Mouse (Mus musculus) forebrain, embryonic 12.5 days (tissue): Measurements from ENCODE around the gene Il27. TPM values are rescaled to one million over a fixed set of nuclear protein-coding genes. Genes with fewer than 3 reads are reported as not detected.

Source experiments
- ATAC-seq: fragments of 200-750 bp; cut with Nextera tagmentation; 2 replicates; pipeline ENCODE4 v1.8.0; 2017; ENCODE audit warnings: moderate TSS enrichment; ENCODE audit not compliant: low FRiP score
- H3K27ac ChIP-seq: fragments of 300-500 bp; sonication (generic); 2 replicates; pipeline ENCODE4 v1.5.1; 2016; ENCODE audit warnings: mild to moderate bottlenecking
- H3K27me3 ChIP-seq: fragments of 300-500 bp; sonication (generic); 2 replicates; pipeline ENCODE4 v1.6.1; 2016; ENCODE audit warnings: mild to moderate bottlenecking
- H3K36me3 ChIP-seq: fragments of 300-500 bp; sonication (generic); replicated peaks from 2 replicates; pipeline ENCODE4 v1.6.1; 2016; ENCODE audit warnings: mild to moderate bottlenecking
- H3K4me1 ChIP-seq: fragments of 300-500 bp; sonication (generic); 2 replicates; pipeline ENCODE4 v1.6.1; 2016
- H3K4me2 ChIP-seq: fragments of 300-500 bp; sonication (generic); 2 replicates; pipeline ENCODE4 v1.6.1; 2016; ENCODE audit warnings: mild to moderate bottlenecking, moderate library complexity
- H3K4me3 ChIP-seq: fragments of 300-500 bp; sonication (generic); replicated peaks from 2 replicates; pipeline ENCODE4 v1.5.1; 2016; ENCODE audit warnings: mild to moderate bottlenecking
- H3K9ac ChIP-seq: fragments of 300-500 bp; sonication (generic); 2 replicates; pipeline ENCODE4 v1.6.1; 2016; ENCODE audit warnings: mild to moderate bottlenecking
- H3K9me3 ChIP-seq: fragments of 300-500 bp; sonication (generic); 2 replicates; pipeline ENCODE4 v1.6.1; 2016
- WGBS: fragments of 180-500 bp; shearing (Covaris S2); methylation state at CpG from one replicate; pipeline ENCODE4 v1.1.7; 2016; 5-methylcytosine and 5-hydroxymethylcytosine counted together
- polyA plus RNA-seq: library from polyadenylated mRNA; unstranded; fragments of >200 nt; fragmentation: Nextera tagmentation; extraction: Ambion mirVana; gene quantifications from 2 replicates; pipeline ENCODE4 v1.2.1, GENCODE M21; 2016

Il27 gene
- polyA plus RNA-seq, 1 experiment from 2014 or later = not detected

DNA sequence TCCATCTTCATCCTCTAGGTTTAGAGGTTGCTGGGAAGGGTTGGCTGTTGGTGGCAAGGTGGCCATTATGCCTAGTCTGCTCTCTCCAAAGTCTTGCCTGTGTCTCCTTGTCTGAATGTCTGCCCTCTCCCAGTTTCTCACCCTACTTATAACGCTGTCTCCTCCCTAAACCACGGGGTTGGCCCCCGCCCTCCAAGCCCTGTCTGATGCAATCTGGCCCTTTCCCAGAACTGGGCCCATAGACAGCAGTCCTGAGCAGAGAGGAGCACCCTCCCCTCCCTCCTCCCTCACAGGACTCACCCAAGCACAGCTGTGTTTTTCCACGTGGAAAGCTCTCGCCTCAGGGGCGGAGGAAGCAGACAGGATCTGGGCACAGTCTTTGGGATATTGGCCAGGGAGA lies 30.6 kb upstream of the Il27 start:
- Histone ChIP-seq H3K36me3 (no peaks in the 10 kb centered on the region), H3K4me1 (peaks cover 5% of the 10 kb centered on the region; the same call in 1 of the 2 replicates), H3K4me2 (no peak overlapping the region), H3K27me3 (no peaks in the 10 kb centered on the region), H3K9ac (no peak overlapping the region), H3K4me3 (no peak overlapping the region), H3K27ac (no peak overlapping the region), H3K9me3 (no peaks in the 10 kb centered on the region)
- WGBS = 69% methylated on average over 6 of the region's 6 CpGs
- ATAC-seq = no peak

DNA sequence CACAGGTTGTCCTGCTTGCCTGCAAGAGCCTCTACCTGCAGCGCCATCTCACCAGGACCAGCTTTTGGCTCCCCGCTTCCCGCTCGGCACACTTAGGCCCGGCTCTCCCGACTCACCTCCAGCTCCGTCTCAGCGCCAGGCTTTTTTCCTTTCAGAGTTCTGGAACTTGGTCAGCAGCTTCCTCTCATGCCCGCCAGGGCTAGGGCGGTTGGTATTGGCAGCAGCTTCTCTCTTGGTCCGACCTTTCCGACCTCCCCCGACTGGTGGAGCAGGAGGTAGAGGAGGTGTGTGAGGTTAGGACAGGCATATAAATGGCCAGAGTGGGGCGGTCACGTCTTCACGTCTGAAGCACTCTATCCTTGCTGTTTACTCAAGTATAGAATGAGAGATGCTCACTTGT lies 30.0 kb upstream of the Il27 start:
- H3K27ac ChIP-seq = no peak overlapping the region
- no peak overlapping the region for H3K4me3 ChIP-seq
- H3K9ac ChIP-seq = no peak overlapping the region
- H3K27me3 ChIP-seq = no peaks in the 10 kb centered on the region
- 75% methylated on average over 16 of the region's 16 CpGs for WGBS
- H3K9me3 ChIP-seq = no peaks in the 10 kb centered on the region
- no peak overlapping the region for H3K4me2 ChIP-seq
- ATAC-seq = no peak
- H3K36me3 ChIP-seq = no peaks in the 10 kb centered on the region
- H3K4me1 ChIP-seq = peaks cover 5% of the 10 kb centered on the region; the same call in 1 of the 2 replicates

DNA sequence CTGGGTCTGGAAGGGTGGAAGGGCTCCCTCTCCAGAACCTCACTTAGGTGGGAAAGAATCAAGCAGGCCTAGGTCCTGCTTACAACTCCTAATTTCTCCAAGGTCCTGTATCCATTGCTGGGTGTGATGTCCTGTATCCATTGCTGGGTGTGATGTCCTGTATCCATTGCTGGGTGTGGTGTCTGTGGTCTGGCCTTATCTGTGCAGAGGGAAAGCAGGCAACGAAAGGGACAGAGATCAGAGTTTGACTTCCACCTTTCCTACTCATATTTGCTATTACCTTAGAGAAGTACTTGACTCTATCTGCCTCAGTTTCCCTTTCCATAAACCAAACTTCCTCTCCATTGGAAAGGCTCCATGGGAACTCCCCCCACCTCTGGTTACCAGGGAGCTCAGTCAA lies 28.6 kb upstream of the Il27 start:
- H3K9ac ChIP-seq = no peak overlapping the region
- 90% methylated on average over 1 of the region's 1 CpGs for WGBS
- no peaks in the 10 kb centered on the region for H3K36me3 ChIP-seq
- no peaks in the 10 kb centered on the region for H3K9me3 ChIP-seq
- no peak for ATAC-seq
- H3K4me1 ChIP-seq = peaks cover 5% of the 10 kb centered on the region; the same call in 1 of the 2 replicates
- H3K27me3 ChIP-seq = no peaks in the 10 kb centered on the region
- H3K27ac ChIP-seq = no peak overlapping the region
- H3K4me3 ChIP-seq = no peak overlapping the region
- no peak overlapping the region for H3K4me2 ChIP-seq

DNA sequence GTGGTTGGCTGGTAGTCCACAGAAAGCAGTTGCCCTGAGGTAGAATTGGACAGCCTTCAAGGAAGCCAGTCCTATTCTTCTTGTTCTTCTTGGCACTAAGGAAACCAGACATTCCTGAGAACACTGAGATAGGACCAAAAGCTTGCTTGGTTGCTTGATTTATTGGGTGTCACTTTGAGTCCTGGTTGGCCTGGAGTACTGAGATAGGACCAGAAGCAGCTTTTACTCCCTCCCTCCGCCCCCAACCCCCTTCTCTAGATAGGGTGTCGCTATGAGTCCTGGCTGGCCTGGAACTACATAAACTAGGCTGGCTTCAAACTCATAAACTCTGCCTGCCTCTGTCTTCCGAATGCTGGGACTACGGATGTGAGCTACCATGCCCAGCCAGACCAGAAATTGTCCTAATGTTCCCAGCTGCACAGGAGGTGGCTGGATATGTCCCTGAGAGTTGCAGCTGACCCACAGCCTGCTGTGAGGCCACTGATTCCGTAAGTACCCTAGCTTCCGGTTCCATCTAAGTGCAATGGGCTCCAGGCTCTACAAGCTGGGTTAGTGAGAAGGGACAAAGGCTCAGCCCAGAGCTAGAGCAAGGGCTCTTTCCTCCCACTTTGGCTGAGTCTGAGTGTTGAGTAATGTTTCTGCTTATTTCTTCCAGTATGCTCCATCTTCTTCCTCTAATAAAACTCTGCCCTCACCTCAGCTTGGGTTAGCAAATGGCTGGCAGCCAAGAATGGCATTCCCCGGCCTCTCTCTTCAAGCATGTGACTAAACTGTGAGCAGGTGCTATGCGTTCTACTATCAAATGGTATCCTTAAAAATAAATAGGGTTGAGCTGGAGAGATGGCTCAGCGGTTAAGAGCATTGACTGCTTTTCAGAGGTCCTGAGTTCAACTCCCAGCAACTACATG lies 27.0 kb upstream of the Il27 start:
- no peak for ATAC-seq
- WGBS = 88% methylated on average over 9 of the region's 9 CpGs
- Histone ChIP-seq H3K27me3 (no peaks in the 10 kb centered on the region; the same call in 1 of the 2 replicates), H3K9ac (no peak overlapping the region), H3K4me2 (no peak overlapping the region), H3K36me3 (no peaks in the 10 kb centered on the region), H3K9me3 (no peaks in the 10 kb centered on the region), H3K27ac (no peak overlapping the region), H3K4me1 (peaks cover 5% of the 10 kb centered on the region; the same call in 1 of the 2 replicates), H3K4me3 (no peak overlapping the region)

DNA sequence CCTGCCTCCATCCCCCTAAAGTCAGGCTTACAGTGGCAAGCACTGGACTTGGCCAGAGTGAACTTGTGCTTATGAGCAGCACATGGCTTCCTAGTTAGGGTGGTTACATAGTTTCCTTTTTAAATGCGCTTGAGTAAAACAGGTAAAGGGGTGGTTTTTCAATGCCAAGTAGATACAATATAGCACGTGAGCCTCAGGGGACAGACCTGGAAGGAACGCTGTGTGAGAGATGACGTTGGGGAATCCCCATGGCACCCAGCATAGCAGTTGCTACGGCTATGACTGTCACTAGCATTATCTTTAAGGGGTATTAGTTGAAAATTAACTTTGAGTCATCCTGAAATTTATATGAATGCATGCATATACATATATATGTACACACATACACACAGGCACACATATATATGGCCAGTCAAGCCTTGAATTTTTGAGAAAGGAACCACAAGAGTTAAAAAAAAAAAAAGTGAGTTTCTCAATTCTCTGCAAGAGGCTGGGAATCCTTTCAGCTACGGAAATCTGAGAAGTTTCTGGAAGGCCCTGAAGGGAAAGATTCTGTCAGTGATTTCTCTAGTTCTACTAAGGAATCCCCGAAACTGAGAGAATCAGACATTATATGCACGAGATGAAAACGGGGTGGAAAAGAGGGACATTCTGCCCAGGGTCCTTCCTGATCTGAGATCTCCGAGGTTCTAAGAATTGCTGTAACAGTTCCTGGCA lies 25.0 kb upstream of the Il27 start:
- 80% methylated on average over 10 of the region's 10 CpGs for WGBS
- H3K27me3 ChIP-seq = no peaks in the 10 kb centered on the region; the same call in 1 of the 2 replicates
- H3K36me3 ChIP-seq = no peaks in the 10 kb centered on the region
- H3K4me2 ChIP-seq = no peak overlapping the region
- peaks cover 5% of the 10 kb centered on the region; the same call in 1 of the 2 replicates for H3K4me1 ChIP-seq
- H3K4me3 ChIP-seq = no peak overlapping the region
- H3K27ac ChIP-seq = no peak overlapping the region
- no peaks in the 10 kb centered on the region for H3K9me3 ChIP-seq
- no peak overlapping the region for H3K9ac ChIP-seq
- no peak for ATAC-seq

DNA sequence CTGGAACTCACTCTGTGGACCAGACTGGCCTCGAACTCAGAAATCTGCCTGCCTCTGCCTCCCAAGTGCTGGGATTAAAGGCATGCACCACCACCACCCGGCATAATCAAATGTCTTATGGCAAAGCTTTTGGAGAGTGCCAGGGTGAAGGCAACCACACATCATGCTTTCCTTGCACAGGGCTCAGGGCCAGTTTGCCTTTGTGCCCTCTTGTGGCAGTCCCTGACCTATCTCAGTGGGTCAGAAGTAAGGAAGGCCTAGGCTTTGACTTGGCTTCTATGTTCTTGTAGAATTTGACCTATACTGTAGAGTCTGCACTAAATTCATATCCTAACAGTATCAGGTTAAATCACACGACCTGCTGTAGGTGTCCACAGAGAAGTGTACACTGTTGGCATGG lies 22.0 kb upstream of the Il27 start:
- no peak for ATAC-seq
- Histone ChIP-seq H3K36me3 (no peaks in the 10 kb centered on the region), H3K9ac (no peak overlapping the region), H3K27me3 (no peaks in the 10 kb centered on the region; the same call in 1 of the 2 replicates), H3K4me2 (no peak overlapping the region), H3K4me3 (no peak overlapping the region), H3K4me1 (no peaks in the 10 kb centered on the region), H3K27ac (no peak overlapping the region), H3K9me3 (no peaks in the 10 kb centered on the region)
- 78% methylated on average over 3 of the region's 3 CpGs for WGBS

DNA sequence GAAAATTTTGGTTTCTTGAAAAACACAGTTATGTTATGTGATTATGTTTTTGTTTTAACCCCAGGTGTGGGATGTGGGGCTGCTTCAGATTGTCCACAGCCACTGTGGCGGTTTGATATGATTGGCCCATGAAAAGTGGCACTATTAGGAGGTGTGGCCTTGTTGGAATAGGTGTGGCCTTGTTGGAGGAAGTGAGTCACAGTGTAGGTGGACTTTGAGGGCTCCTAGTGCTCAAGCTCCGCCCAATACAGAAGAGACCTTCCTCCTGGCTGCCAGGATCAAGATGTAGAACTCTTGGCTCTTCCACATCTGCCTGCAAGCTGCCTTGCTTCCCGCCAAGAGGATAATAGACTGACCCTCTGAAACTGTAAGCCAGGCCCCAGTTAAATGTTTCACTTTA lies 18.0 kb upstream of the Il27 start:
- H3K27me3 ChIP-seq = no peaks in the 10 kb centered on the region; the same call in 1 of the 2 replicates

DNA sequence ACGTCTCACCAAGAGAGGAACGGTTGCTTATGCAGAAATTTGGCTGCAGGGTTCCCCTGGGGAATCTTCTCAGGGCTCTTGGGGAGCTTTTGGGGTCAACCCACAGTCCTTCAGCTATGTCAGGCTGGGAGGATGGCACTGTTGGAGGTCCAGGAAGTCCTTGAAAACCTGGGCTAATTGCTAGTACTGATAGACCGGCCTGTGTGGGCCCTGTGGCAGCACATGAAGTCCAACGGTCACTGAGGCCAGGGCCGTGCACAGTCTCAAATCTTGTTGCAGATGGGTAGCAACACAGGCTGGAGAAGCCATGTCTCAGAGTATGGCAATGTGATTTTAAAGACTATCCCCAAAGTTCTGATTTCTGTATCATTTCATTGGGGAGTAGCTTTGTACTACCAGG lies 13.1 kb upstream of the Il27 start:
- H3K9ac ChIP-seq = no peak overlapping the region
- no peak overlapping the region for H3K4me2 ChIP-seq
- H3K27ac ChIP-seq = no peak overlapping the region
- no peaks in the 10 kb centered on the region for H3K36me3 ChIP-seq
- no peaks in the 10 kb centered on the region for H3K9me3 ChIP-seq
- no peaks in the 10 kb centered on the region for H3K27me3 ChIP-seq
- no peak overlapping the region for H3K4me3 ChIP-seq
- 82% methylated on average over 5 of the region's 5 CpGs for WGBS
- no peaks in the 10 kb centered on the region for H3K4me1 ChIP-seq
- no peak for ATAC-seq

More for the DNA sequence above, 18.0 kb upstream of the Il27 start:
- ATAC-seq = no peak
- Histone ChIP-seq H3K9me3 (no peaks in the 10 kb centered on the region), H3K4me1 (no peaks in the 10 kb centered on the region), H3K27ac (no peak overlapping the region), H3K9ac (no peak overlapping the region), H3K4me2 (no peak overlapping the region), H3K4me3 (no peak overlapping the region), H3K36me3 (no peaks in the 10 kb centered on the region)
- WGBS = 84% methylated on average over 3 of the region's 3 CpGs

DNA sequence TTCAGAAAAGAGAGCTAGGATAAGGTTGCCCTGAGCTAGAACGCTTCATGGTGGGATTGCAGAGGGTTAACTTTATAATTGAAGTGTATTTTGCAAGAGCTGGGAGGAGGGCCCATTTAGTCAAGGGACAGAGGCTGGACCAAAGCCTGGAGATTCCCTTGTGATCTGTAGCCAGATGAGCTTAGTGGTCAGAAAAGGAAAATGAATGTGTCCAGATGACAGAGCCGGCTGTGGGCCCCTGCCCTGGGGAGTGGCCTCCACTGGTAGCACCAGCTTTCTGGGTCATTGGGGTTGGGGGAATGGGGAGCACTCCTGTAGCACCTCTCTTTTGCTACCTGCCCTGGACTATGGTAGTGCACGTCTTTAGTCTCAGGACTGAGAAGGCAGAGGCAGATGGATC lies 12.3 kb upstream of the Il27 start:
- no peak overlapping the region for H3K4me3 ChIP-seq
- H3K36me3 ChIP-seq = no peaks in the 10 kb centered on the region
- no peak overlapping the region for H3K27ac ChIP-seq
- H3K9me3 ChIP-seq = no peaks in the 10 kb centered on the region
- no peaks in the 10 kb centered on the region for H3K4me1 ChIP-seq
- ATAC-seq = no peak
- H3K27me3 ChIP-seq = no peaks in the 10 kb centered on the region
- no peak overlapping the region for H3K9ac ChIP-seq
- H3K4me2 ChIP-seq = no peak overlapping the region
- WGBS = 78% methylated on average over 3 of the region's 3 CpGs

DNA sequence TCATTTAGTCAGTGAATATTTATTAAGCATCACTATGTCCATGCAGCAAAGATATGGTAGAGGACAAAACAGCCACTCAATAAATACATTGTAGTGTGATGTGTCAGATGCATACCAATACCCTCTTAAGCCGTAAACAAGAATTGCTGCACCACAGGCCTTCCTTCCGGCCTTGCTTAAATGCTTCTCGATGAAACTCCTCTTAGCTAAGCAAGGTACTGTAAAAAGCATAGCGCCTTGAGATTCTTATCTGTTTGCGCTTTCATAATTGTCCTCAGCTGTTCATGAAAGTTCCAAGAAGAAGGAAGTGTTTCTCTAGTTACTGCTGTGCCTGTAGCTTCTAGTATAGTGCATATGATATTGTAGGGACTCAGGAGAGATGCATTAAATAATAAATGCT lies 11.9 kb upstream of the Il27 start:
- H3K36me3 ChIP-seq = no peaks in the 10 kb centered on the region
- no peak overlapping the region for H3K4me2 ChIP-seq
- no peaks in the 10 kb centered on the region for H3K27me3 ChIP-seq
- no peak overlapping the region for H3K4me3 ChIP-seq
- 84% methylated on average over 5 of the region's 5 CpGs for WGBS
- no peak overlapping the region for H3K9ac ChIP-seq
- no peaks in the 10 kb centered on the region for H3K4me1 ChIP-seq
- no peak overlapping the region for H3K27ac ChIP-seq
- no peaks in the 10 kb centered on the region for H3K9me3 ChIP-seq
- no peak for ATAC-seq

DNA sequence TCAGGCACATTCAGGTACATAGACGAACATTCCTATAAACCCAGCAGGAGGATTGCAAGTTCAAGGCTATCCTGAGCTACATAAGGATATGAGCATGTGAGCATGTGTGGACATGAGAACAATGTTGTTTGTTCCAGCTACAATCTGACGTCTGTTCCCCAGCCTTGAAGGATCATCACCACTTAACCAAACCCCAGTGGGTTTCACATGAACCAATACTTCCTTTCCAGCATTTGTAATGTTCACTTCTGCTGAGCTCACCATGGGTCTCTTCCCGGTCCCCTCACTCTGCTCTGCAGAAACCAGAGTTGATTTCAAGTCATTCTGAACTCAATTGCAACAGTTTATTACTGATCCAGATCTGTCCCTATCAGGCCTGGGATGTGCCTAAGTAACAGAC lies 7.9 kb upstream of the Il27 start:
- Histone ChIP-seq H3K4me1 (no peaks in the 10 kb centered on the region), H3K36me3 (no peaks in the 10 kb centered on the region), H3K27me3 (no peaks in the 10 kb centered on the region), H3K9ac (no peak overlapping the region), H3K27ac (no peak overlapping the region), H3K9me3 (no peaks in the 10 kb centered on the region), H3K4me2 (no peak overlapping the region), H3K4me3 (no peak overlapping the region)
- 91% methylated on average over 3 of the region's 3 CpGs for WGBS
- no peak for ATAC-seq

DNA sequence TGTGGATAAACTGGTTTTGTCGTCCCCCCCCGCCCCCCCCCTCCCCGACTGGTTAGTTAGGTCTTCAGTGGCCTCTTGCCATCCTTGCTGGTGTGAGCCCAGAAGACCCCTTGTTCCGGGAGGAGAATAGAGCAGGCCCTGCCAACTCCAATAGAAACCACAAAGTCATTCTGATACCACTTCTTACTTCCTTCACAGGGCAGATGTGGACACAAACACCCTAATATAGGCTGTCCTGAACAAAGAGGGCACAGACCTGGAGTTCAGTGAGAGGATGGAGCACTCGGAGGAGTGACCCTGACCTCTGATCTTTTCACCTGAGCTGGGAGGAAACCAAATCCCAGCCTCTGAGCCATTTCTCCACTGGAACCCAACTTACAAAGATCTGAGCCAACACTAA lies 7.2 kb upstream of the Il27 start:
- H3K27ac ChIP-seq = no peak overlapping the region
- H3K4me3 ChIP-seq = no peak overlapping the region
- H3K9me3 ChIP-seq = no peaks in the 10 kb centered on the region
- no peaks in the 10 kb centered on the region for H3K4me1 ChIP-seq
- H3K9ac ChIP-seq = no peak overlapping the region
- H3K27me3 ChIP-seq = no peaks in the 10 kb centered on the region
- ATAC-seq = no peak
- WGBS = 50% methylated on average over 5 of the region's 5 CpGs
- no peaks in the 10 kb centered on the region for H3K36me3 ChIP-seq
- no peak overlapping the region for H3K4me2 ChIP-seq
